Mouse (Mus musculus) natural killer cell, adult 2 months (primary cell): Measurements from ENCODE around the gene Map7.

ENCODE experiments used
- DNase-seq, 2 experiments: peaks; one replicate each; pipeline ENCODE4 v3.0.0; 2022; ENCODE audit warnings: low spot score in 2 of 2

The Map7 gene

DNA sequence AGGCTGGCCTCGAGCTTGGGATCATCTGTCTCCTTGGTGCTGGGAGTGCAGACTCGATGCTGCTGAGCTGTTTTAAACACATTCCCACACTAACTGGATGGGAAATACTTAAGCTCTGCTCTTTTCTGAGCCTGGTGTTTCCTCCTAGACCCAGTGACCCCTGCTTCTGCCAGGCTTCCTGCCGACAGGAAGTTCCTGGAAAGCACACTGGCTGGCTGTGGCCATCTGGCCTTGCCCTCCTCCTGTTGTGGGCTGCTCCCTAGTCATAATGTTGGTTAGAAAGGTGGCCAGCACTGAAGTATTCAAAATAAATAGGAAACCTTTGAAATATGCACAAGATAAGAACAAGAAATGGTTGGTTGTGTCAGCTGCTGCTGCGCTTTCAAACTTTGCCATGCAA, 86.2 kb downstream of the Map7 start:
- no peak for DNase-seq

DNA sequence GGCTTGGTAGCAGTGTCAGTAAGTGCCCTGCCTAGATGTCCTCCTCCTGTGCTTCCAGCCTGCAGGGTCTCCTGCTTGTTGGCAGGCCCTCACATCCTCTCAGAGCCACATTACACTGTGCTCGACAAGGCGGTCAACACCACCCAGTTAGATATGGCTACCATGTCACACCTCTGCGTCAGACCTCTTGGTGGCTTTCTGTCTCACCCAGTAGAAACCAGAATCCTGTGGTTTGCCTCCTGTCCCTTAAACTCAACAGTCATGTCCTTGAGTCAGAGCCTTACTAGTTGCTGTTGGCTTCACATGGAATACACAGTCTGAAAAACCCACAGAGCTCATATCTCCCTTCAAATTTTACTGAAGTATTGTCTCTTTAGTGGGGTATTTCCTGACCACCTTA, 87.4 kb downstream of the Map7 start:
- peak; percentile 25 to 58 for DNase-seq

DNA sequence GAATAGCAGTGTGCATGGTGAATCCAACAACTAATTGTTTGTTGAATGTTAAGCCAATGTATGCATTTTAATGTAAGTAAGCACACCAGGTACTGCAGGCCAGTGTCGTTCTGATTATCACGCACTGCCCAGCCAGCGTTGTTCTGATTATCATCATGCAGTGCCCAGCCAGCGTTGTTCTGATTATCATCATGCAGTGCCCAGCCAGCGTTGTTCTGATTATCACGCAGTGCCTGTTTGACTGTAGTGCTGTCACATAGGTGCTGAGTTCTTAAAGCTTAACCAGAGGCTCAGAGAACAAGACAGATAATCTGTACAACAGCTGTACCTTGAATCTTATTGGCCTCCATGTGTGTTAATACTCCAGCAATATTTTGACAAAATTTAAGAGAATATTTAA, 88.0 kb downstream of the Map7 start:
- no peak for DNase-seq

DNA sequence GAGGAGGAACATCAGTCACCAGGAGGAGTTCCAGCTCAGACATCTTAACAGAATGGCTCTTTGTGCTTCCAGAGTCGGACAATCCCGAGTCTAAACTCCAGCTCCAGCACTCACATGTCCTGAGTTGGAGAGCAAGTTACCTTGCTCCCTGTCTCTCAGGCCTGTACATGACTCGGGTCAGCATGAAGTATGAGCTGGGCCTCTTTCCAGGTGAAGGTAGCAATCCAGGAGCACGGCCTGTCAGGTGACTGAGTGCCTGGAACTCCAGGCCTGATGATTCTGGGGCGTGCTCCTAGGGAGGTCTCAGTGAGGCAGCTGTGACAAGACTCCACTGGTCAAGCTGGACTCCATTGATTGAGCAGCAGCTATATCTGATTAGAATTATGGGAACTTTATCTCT, 90.0 kb downstream of the Map7 start:
- DNase-seq = no peak

DNA sequence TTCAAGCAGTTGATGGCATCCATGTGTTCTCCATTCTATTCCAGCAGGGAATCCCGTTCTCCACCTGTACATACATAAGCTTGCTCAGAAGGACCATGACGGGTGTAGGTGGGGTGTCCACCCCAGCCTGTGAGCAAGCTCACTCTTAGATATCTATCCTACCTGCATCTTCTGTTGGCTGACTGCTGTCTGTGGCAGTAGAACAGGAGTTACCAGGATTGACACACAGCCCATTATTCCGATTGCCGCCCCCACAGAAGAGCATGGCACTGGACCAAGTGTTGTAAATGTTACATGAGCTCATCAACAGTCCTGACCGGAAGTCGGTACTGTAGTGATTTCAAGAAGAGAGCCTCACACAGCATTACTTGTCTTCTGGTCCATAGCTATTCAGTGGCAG, 92.6 kb downstream of the Map7 start:
- no peak for DNase-seq

DNA sequence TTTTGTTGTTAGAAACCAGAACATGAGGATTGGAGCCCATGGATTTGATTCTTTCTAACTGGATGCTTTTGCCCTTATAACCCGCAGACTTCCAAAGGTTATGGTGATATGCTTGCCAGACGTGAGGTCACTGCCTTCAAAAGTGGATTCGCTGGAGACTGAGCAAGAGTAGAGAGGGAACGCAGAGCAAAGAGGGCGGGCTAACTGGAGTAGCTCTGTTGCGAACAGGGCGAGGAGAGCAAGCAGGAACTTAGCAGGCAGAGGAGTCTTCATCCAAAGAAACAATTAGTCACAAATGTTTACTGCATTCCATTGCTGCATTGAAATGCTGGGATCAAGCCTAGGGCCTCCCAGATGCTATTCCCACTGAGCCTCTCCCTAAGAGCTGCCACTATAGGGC, 95.0 kb downstream of the Map7 start:
- no peak for DNase-seq

DNA sequence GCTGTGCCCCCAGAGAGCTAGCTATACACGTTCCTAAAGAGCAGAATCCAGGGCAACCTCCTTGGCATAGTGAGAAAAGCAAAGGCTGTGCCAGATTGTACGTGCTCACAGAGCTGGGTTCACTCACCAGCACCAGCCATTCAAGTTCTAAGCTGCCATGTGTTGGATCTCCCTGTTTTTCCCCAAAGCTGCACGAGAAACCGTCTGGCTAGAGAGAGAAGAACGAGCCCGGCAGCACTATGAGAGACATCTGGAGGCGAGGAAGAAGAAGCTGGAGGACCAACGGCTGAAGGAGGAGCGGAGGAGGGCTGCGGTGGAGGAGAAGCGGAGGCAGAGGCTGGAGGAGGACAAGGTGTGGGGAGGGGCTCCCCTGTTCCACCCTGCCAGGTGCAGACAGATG, 96.8 kb downstream of the Map7 start:
- no peak for DNase-seq

DNA sequence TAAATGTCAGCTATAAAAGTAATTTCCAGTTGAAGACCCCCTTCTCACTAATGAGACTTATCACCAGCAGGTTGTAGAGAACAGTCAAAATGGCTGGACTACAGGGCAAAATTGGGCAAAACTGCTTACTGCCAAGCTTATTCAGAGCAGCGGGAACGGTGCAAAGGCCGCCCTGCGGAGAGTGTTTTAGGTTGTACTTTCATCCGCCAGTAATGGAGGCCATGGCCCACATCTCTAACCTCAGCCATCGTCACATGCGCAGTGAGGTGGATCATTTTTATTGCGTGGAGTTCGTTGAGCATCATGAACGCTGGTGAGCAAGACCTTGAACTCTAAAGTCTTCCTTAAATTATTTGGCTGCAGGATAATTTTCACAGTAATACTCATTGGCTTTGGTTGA, 100.8 kb downstream of the Map7 start:
- DNase-seq = no peak

DNA sequence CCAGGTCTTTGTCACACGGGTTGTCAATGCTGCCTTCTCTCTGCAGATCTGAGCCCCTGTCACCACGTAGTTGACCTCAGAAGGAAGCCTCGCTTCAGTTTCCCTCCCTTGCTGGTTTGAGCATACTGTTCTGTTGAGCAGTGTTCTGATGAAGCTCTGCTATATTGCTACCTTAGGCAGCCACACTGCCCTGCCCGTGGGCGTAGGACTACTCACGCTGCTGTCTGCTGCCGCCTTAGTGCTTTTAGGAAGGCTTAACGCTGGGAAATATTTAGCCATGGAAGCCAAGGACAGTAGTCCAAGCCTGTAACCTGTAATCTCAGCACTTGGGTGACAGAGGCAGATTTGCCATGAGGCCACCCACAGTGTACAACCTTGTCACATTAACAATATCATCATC, 107.3 kb downstream of the Map7 start:
- no peak for DNase-seq

DNA sequence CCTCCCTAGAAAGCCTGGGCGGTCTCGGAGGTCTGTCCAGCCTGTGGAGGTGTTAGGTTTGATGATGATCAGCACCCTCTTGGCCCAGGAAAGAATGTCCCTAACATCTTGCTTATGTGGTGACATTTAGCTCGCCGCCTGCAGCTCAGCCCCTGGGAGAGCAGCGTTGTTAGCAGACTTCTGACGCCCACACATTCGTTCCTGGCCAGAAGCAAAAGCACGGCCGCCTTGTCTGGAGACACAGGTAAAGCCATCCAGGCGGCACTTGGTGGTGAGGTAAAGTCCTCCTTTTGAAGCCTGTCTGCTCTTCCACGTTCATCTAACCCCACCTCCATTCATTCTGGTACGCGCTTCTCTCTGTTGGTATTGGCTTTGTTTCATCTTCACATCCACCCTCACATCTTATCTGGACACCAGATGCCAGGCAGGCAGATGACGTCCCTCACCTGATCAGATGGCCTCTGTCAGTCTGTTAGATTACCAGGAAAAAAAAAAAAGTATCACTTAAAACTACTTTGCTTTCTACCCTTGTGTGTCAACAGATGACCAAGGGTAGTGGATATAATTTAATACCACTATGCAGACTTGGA, 108.9 kb downstream of the Map7 start:
- no peak for DNase-seq

DNA sequence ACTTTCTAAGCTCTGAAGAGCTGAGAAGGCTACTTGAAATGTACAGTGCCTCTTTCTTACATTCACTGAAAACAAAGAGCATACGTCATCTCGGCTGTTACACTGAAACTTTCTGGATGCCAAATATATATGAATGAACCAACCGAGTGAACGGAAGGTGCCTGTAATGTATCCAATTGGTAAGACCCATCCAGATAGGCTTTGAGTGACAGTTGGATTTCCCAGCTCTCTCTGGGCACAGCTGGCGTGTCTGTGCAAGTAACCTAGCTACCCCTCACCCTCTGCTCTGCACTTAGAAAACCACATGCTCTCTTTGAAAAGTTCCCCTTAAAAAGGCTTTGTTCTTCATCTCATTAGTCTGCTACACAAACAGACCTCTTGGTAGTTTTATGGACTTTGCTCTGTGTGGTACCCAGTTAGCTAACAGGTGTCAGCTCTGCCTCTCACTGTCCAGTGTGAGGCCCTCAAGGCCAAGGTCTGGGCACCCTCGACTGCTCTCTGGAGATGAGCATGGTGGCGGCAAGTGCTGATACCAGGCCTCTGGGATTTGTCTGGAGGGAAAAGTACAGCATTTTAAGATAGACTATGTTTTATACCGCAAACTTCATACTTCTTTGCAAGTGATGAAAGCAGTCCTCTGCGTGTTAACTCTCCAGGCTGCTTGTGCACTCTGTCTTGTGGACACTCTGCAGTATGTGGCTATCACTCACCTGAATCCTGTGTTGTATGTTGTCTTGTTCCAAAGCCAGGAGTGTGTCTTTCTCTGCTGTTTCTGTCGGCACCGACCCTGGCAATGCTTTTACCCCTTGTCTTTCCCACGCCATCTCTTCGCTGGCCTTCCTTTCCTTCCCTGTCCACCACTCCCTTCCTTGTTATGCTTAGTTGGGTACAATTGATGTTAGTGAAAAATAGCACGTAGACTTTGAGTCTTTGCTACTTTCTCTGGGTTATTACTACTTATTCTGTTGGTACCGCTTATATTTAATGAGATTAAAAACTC, 109.8 kb downstream of the Map7 start:
- DNase-seq = no peak

DNA sequence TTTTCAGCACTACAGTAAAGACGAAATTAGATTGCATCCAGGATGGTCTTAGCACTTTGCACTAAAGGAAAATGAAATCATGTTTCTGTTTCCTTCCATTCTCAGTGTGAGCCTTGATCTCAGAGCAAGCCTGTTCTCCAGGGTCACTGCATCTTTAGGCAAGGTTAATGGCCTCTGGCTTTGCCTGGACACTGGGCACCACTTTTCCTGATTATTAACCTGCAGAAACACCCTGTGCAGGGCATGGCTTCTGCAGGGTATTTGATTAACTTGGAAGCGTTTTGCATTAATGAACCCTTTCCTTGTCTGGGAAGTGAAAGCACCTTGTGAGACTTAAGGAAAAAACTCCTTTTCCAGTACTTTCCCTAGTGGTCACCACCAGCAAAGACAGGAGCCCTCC, 111.2 kb downstream of the Map7 start:
- DNase-seq = no peak

DNA sequence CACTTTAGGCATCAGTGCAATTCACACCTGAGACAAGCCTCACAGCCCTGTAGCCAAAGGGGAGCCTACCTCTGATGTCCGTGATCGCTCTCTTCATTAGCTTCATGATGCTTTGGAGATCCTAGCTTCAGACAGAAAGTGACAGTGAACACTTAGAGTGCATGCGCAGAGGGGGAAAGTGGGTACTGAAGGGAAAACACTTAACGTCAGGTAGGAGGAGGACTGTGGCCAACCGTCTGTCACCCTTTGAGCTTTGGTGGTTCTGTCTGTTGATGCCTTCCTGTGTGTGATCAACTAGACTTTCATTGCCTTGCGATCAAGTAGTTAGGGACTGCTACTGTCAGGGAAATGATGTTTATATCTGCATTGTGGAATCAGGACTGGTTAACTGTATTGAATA, 114.6 kb downstream of the Map7 start:
- no peak for DNase-seq

DNA sequence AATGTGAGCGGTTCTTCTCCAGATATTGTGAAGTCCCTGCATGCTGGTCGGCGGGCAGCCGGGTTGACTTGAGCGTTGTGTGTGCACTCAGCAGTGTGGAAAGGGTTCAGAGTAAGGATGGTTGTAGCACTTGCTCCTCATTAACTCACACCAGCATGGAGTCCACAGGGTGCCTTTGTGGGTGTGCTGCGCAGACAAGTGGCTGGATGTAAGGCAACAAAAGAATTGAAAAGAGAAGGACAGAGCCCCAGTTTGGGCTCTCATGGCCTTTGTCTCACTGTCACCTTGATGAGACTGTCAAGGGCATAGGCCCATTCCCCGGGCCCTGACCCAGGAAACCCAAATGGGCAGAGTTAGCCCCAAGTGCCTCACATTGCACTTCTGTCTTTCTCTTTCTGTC, 116.2 kb downstream of the Map7 start:
- DNase-seq = no peak

DNA sequence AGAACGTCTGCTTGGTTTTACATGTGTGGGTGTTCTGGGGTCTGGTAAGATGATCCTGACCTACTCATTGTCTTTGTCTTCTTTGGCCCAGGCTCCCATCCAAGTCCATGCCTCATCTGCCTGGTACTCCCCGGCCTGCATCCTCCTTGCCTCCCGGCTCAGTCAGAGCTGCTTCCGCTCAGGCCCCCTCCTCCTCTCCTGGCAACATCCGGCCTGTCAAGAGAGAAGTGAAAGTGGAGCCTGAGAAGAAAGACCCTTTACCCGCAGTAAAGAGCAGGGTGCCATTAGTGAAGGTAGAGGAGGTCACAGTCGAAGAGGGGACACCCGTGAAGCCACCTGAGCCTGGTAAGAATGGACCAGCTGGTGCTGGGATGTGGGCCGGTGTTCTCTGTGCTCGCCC, 118.8 kb downstream of the Map7 start:
- no peak for DNase-seq

DNA sequence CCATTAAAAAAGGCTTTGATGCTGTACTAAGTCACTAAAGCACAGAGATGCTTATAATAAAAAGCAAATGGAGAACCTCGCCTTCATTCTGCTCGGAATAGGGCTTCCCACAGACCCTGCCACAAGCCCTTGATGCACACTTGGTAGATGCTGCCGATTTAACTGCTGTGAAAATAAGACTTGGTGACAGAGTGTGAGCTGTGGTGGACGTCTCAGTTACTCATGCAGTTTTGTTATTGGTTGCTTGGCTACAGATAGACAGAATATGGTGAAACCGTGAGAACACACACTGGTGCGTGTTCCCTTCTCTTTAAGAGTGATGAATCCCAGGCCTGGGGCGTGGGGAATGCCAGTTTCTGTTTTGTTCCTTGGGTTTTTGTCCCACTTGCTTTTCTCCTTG, 120.7 kb downstream of the Map7 start:
- no peak for DNase-seq

DNA sequence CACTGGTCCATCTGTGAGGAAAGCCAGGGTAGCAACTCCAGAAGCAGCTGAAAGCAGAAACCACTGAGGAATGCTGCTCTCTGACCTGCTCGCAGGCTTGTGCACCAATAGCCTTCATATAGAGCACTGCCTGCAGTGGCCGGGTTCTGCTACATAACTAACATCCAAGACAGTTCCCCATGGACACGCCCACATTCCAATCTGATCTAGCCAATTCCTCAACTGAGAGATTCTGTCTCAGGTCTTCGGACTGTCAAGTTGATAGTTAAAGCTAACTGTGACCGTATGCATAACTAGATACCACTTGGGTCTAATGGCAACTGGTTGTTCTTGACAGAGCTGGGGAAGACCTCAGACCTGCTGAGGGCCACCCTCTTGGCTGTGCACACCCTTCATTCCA, 124.1 kb downstream of the Map7 start:
- DNase-seq = no peak

DNA sequence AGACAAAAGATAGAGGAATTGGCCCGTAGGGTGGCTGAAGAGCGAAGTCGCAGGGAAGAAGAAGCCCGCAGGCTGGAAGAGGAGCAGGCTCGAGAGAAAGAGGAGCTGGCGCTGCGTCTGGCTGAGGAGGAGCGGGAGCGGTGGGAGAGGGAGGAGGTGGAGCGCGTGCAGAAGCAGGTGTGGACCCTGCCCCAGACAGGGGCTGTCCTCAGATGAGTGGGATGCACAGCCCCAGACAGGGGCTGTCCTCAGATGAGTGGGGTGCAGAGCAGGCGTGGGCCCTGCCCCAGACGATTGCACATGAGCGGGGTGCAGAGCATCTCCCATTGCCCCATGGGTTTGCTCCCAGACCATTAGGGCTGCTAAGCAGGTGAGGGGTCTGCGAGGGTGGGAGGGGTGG, 125.0 kb downstream of the Map7 start:
- no peak for DNase-seq

DNA sequence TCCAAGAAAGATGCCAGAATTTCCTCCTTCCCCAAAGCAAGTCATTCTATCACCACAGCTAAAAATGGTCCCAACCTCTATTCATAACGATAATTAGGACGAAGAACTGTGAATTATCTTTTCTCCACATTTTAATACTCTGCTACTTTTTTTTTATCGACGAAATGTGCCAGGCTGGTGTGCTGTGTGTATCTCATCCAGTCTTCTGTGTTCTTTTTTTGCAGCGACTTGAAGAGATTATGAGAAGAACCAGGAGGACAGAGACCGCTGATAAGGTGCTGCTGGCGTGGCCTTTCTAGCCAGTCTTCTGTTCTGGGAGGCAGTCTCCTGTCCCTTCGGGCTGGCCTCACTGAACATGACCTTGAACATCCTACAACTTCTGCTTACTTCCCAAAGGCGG, 125.8 kb downstream of the Map7 start:
- DNase-seq = no peak

DNA sequence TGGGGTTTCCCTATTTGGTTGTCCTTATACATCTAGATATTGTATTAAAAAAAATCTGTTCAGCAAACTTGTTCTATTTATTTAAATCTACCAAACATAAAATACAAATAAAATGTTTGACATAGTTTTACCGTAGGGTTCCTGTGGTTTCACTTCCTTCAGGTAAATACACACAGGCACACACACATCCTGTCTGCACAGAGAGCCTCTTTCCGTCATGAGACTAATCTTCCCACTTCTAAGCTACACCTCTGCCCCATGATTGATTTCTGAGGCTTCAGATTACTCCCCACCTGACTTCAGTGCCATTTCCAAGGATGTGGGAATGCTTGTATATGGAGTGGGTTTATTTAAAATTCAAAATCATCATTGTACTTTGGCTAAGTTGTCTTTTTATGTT, 133.2 kb downstream of the Map7 start:
- peak; percentile 5 to 29 for DNase-seq

DNA sequence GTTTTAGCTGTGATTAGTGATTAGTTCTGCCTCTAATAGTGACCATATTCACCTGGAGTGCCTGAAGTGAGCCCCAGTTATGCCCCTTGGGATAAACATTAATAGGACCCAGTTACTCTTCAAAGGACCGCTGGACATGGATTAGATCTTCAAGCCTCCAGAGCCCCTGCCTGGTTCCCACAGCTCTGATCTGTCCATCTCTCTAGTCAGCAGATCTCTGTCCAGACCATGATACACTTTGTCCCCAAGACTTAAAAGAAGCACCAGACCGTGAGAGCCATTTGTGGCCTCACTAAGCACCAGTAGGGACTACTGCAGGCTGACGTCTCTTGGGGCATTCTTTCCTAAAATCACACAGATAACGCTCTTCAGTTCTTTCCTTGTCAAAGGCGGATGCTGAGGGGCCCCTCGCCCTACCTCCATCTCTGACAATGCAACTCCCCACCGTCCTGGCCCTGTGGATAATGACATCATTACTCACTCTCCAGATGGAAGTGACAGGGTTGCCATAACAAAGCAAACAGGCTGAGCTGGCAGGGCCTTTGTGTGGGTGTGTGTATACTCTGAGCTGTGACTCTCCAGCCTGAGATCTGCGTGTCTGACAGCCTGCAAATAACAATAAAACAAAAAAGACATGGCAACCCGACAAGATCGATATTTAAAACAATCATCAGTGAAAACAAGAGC, 137.2 kb downstream of the Map7 start:
- no peak for DNase-seq

DNA sequence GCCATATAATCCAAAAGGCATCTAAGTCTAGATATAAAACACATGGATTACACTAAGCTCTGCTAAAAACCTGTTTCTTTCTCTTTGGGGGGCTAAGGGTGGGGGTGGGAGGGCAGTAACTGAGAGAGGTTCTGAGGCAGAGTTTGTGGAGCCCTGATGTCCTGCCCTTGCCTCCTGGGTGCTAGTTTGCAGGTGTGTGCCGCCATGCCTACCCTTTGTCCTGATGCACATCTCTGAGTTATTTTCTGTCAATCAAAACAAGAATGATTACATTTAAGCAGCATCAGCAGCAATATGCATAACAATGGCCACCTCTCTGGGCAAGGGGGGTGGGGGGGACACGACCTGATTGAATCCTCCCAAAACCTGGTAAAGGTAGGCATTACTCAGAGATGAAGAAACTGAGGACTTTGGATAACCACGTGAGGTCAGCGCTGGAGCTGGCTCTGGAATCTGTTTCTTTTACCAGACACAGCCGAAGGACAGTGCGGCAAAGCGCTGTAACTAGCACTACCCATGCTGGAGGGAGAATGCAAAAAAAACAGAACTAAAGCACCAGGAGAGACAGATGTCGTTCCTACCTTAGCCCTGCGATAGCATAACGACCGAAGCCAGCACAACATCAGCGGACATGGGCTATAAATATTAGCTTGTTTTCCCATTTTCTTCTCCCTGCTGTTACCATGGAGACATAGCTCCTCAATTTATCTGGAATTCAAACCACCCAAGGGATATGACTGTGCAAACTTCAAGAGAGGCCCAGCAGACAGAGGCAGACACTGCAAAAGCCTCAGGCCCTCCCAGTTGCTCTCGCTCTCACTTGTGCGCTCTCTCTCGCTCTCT, 137.9 kb downstream of the Map7 start:
- no peak for DNase-seq
